Mouse (Mus musculus) lung, adult 2 months (tissue): ENCODE measurements around the gene Dock9. TPM values are rescaled to one million over a fixed set of nuclear protein-coding genes. Genes with fewer than 3 reads are reported as not detected.

Experiments used
- DNase-seq: peaks from one replicate; pipeline ENCODE4 v3.0.0; 2022
- H3K4me1 ChIP-seq: fragments of 200-500 bp; 2 replicates; pipeline ENCODE4 v1.6.1; 2011; ENCODE audit warnings: low read length; ENCODE audit not compliant: control insufficient read depth, insufficient read depth
- H3K4me3 ChIP-seq: fragments of 200-500 bp; replicated peaks from 2 replicates; pipeline ENCODE3; 2011; ENCODE audit warnings: low read depth, mild to moderate bottlenecking, control low read depth, low read length; ENCODE audit errors: extremely low read depth
- CTCF ChIP-seq: fragments of 200-500 bp; IDR thresholded peaks from 2 replicates; pipeline ENCODE4 v1.5.1; 2011; ENCODE audit warnings: mild to moderate bottlenecking, low read length, control low read depth; ENCODE audit not compliant: insufficient read depth
- POLR2A ChIP-seq: fragments of 200-500 bp; IDR thresholded peaks from 2 replicates; pipeline ENCODE4 v1.6.1; 2011; ENCODE audit warnings: low read depth, mild to moderate bottlenecking, control low read depth, low read length, borderline replicate concordance; ENCODE audit errors: extremely low read depth
- WGBS: fragments of 180-500 bp; shearing (Covaris S2); methylation state at CpG from one replicate; pipeline ENCODE4 v1.1.7; 2018; 5-methylcytosine and 5-hydroxymethylcytosine counted together
- polyA plus RNA-seq: library from polyadenylated mRNA; depleted of rRNA; stranded (reverse); fragments of >200 nt; gene quantifications from 2 replicates; pipeline ENCODE4 v1.2.3, GENCODE M21; 2012

The Dock9 gene
- polyA plus RNA-seq, 1 experiment, result 73.3 TPM

GRCm38 (mm10) chr14:121824322-121825103 lies 26.9 kb upstream of the Dock9 start:
- peak; percentile 54 for DNase-seq
- TF ChIP-seq CTCF, result no peak
- peak; percentile 46; the same call in 1 of the 2 replicates for TF ChIP-seq POLR2A
- H3K4me3 ChIP-seq, result no peak overlapping the region
- H3K4me1 ChIP-seq, result peaks cover 7% of the 10 kb centered on the region; the same call in 1 of the 2 replicates
- 43% methylated on average over 11 of the region's 11 CpGs for WGBS

GRCm38 (mm10) chr14:121822997-121823396 lies 25.4 kb upstream of the Dock9 start:
- TF ChIP-seq CTCF, result no peak
- TF ChIP-seq POLR2A, result no peak
- WGBS, result 83% methylated on average over 3 of the region's 3 CpGs
- no peak for DNase-seq
- Histone ChIP-seq H3K4me3 (no peak overlapping the region), H3K4me1 (peaks cover 7% of the 10 kb centered on the region; the same call in 1 of the 2 replicates)

- Histone ChIP-seq H3K4me3 (no peak overlapping the region), H3K4me1 (peaks cover 7% of the 10 kb centered on the region; the same call in 1 of the 2 replicates)
- no peak for DNase-seq
- TF ChIP-seq POLR2A (no peak), CTCF (no peak)
- 80% methylated on average over 8 of the region's 8 CpGs for WGBS
These were observed 24.9 kb upstream of the Dock9 start for GRCm38 (mm10) chr14:121822506-121822905.

- TF ChIP-seq CTCF, result no peak
- TF ChIP-seq POLR2A, result no peak
- DNase-seq, result peak; percentile 33
- WGBS, result 25% methylated on average over 4 of the region's 4 CpGs
- Histone ChIP-seq H3K4me3 (no peak overlapping the region), H3K4me1 (peaks cover 2% of the 10 kb centered on the region)
These were observed 9.2 kb upstream of the Dock9 start for GRCm38 (mm10) chr14:121806791-121807190.

GRCm38 (mm10) chr14:121806316-121806715 lies 8.7 kb upstream of the Dock9 start:
- no peak for DNase-seq
- TF ChIP-seq POLR2A (no peak), CTCF (no peak)
- no peak overlapping the region for H3K4me3 ChIP-seq
- H3K4me1 ChIP-seq, result peaks cover 2% of the 10 kb centered on the region
- WGBS, result 41% methylated on average over 3 of the region's 3 CpGs

- Histone ChIP-seq H3K4me3 (no peak overlapping the region), H3K4me1 (peaks cover 2% of the 10 kb centered on the region)
- WGBS, result 84% methylated on average over 4 of the region's 4 CpGs
- no peak for DNase-seq
- TF ChIP-seq POLR2A (no peak), CTCF (peak; percentile 47)
These were observed 6.8 kb upstream of the Dock9 start for GRCm38 (mm10) chr14:121804461-121804860.

GRCm38 (mm10) chr14:121800962-121801361 lies 3.3 kb upstream of the Dock9 start:
- no peaks in the 10 kb centered on the region for H3K4me1 ChIP-seq
- 11% methylated on average over 2 of the region's 2 CpGs for WGBS
- peak; percentile 50 for TF ChIP-seq CTCF
- TF ChIP-seq POLR2A, result no peak
- no peak overlapping the region for H3K4me3 ChIP-seq
- no peak for DNase-seq

GRCm38 (mm10) chr14:121799112-121799511 lies 1.5 kb upstream of the Dock9 start:
- Histone ChIP-seq H3K4me3 (peak overlapping the region; percentile 2), H3K4me1 (peaks cover 3% of the 10 kb centered on the region)
- TF ChIP-seq POLR2A (no peak), CTCF (no peak)
- DNase-seq, result no peak
- WGBS, result 54% methylated on average over 7 of the region's 7 CpGs

GRCm38 (mm10) chr14:121798411-121798799 lies 768 bp upstream of the Dock9 start:
- TF ChIP-seq CTCF (no peak), POLR2A (peak; percentile 92; the same call in 1 of the 2 replicates)
- DNase-seq, result peak; percentile 91
- H3K4me1 ChIP-seq, result peaks cover 6% of the 10 kb centered on the region
- peak overlapping the region; percentile 59 for H3K4me3 ChIP-seq
- whole genome bisulfite sequencing, result under 1% methylated on average over 22 of the region's 22 CpGs

GRCm38 (mm10) chr14:121796571-121797456 lies 823 bp downstream of the Dock9 start:
- Histone ChIP-seq H3K4me3 (peak overlapping the region; percentile 67), H3K4me1 (peaks cover 6% of the 10 kb centered on the region)
- WGBS, result 7% methylated on average over 28 of the region's 28 CpGs
- no peak for DNase-seq
- TF ChIP-seq POLR2A (0 out of 2 replicates have a peak, but pooled peaks have one; percentile 1), CTCF (no peak)
